Mouse (Mus musculus) embryonic facial prominence, embryonic 15.5 days (tissue): ENCODE measurements around the gene Cks1b. TPM values are rescaled to one million over a fixed set of nuclear protein-coding genes. Genes with fewer than 3 reads are reported as not detected.

Experiments
- ATAC-seq: fragments of 200-750 bp; cut with Nextera tagmentation; 2 replicates; pipeline ENCODE4 v1.8.0; 2017; ENCODE audit warnings: low read depth, moderate TSS enrichment; ENCODE audit not compliant: insufficient number of reproducible peaks, low FRiP score, low TSS enrichment
- H3K27ac ChIP-seq: fragments of 300-500 bp; sonication (generic); replicated peaks from 2 replicates; pipeline ENCODE4 v1.5.1; 2015; ENCODE audit warnings: mild to moderate bottlenecking, inconsistent platforms
- H3K27me3 ChIP-seq: fragments of 300-500 bp; sonication (generic); 2 replicates; pipeline ENCODE4 v1.6.1; 2015; ENCODE audit warnings: inconsistent platforms
- H3K36me3 ChIP-seq: fragments of 300-500 bp; sonication (generic); 2 replicates; pipeline ENCODE4 v1.6.1; 2015; ENCODE audit warnings: mild to moderate bottlenecking, inconsistent platforms
- H3K4me1 ChIP-seq: fragments of 300-500 bp; sonication (generic); 2 replicates; pipeline ENCODE4 v1.6.1; 2015; ENCODE audit warnings: inconsistent platforms
- H3K4me2 ChIP-seq: fragments of 300-500 bp; sonication (generic); replicated peaks from 2 replicates; pipeline ENCODE4 v1.6.1; 2015; ENCODE audit warnings: mild to moderate bottlenecking, inconsistent platforms
- H3K4me3 ChIP-seq: fragments of 300-500 bp; sonication (generic); replicated peaks from 2 replicates; pipeline ENCODE4 v1.5.1; 2015; ENCODE audit warnings: mild to moderate bottlenecking, inconsistent platforms
- H3K9ac ChIP-seq: fragments of 300-500 bp; sonication (generic); 2 replicates; pipeline ENCODE4 v1.6.1; 2015; ENCODE audit warnings: inconsistent platforms
- H3K9me3 ChIP-seq: fragments of 300-500 bp; sonication (generic); replicated peaks from 2 replicates; pipeline ENCODE4 v1.6.1; 2016; ENCODE audit warnings: inconsistent platforms
- WGBS: fragments of 180-500 bp; shearing (Covaris S2); methylation state at CpG from one replicate; pipeline ENCODE4 v1.1.7; 2015; 5-methylcytosine and 5-hydroxymethylcytosine counted together
- polyA plus RNA-seq: library from polyadenylated mRNA; unstranded; fragments of >200 nt; fragmentation: Nextera tagmentation; extraction: Ambion mirVana; gene quantifications from 2 replicates; pipeline ENCODE4 v1.2.1, GENCODE M21; 2015

The Cks1b gene
- polyA plus RNA-seq = 342 and 356 TPM in 2 replicates

DNA sequence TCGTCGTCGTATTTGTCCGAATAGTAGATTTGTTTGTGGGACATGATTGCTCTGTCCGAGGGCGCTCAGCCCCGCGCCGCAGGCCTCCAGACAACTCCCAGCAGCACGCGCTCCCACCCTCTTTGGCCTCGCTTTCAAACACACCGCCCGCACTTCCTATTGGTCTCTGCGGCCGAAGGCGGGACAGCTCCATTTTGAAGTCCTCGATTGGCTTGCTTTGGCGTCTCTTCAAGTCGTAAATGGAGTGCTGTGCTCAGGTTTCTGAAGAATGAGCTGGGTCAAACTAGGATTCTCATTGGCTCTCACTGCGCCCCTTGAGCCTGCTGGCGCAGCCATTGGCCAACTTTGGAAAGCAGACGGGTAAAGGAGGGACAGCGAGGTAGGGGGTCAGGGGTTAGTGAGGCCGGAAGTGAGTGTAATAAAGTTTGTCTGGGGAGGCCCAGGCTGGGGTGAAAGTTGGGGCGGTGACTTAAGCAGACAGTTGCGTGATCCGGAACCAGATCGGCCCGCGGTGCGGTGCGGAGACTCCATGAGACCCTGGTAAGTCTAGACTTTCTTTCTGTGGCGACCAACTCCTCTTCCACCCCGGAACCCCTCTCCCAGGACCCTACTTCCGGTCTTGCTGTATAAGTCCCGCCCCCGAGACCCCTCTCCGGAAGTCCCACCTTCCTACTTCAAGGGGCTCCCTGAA is at the start of gene Cks1b, which contains the start of gene Shc1:
Cks1b (minus strand) TSS at position 214 of the 691 bp plus-strand sequence.
Shc1 (plus strand) TSS at position 274 of the 691 bp plus-strand sequence.
- under 1% methylated on average over 39 of the region's 39 CpGs for WGBS
- Histone ChIP-seq H3K36me3 (peaks cover 30% of the 10 kb centered on the region), H3K27ac (peak within 1 kb of the TSS; percentile 98), H3K9me3 (no peaks in the 10 kb centered on the region), H3K27me3 (no peaks in the 10 kb centered on the region), H3K9ac (peak within 1 kb of the TSS; percentile 33), H3K4me1 (peaks cover 52% of the 10 kb centered on the region), H3K4me2 (peak within 1 kb of the TSS; percentile 80), H3K4me3 (peak within 1 kb of the TSS; percentile 58)
- ATAC-seq = peak; percentile 94

- peak overlapping the region; percentile 66 for H3K4me3 ChIP-seq
- H3K36me3 ChIP-seq = no peaks in the 10 kb centered on the region
- H3K9me3 ChIP-seq = no peaks in the 10 kb centered on the region
- peaks cover 19% of the 10 kb centered on the region for H3K4me1 ChIP-seq
- peak overlapping the region; percentile 54 for H3K9ac ChIP-seq
- peak overlapping the region; percentile 59 for H3K4me2 ChIP-seq
- H3K27me3 ChIP-seq = no peaks in the 10 kb centered on the region
- H3K27ac ChIP-seq = peak overlapping the region; percentile 82
- peak; percentile 87 for ATAC-seq
- under 1% methylated on average over 36 of the region's 36 CpGs for WGBS
Measured at GRCm38 (mm10) chr3:89458965-89459807, 41.0 kb upstream of the Cks1b start.

DNA sequence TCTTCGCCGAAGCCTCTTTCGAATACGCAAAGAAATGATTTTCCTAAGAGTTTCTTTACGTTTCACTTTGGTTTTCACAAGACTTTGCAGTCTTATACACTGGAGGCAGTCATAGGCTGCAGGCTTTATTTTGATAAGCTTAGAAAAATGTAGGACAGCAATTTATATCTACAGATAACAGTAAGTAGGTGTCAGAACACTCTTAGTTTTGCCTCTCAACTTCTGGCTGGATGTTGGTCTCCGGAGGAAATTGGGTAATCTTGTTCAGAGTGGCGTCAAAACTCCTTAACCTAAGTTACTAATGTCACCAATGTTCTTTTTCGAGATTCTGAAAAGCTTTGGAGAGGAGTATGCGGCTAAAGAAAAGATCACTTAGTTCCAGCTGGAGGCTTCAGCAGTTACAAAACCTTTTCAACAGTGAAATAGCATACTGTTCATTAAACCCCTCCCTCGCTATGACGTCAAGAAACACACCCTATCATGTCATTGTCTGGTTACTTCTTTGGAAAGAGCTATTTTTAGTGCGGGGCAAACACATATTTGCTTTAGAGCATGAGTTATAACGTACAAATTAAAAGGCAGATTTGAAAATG is 40.3 kb upstream of the Cks1b start:
- H3K4me3 ChIP-seq = peak overlapping the region; percentile 66
- no peaks in the 10 kb centered on the region for H3K9me3 ChIP-seq
- no peaks in the 10 kb centered on the region for H3K36me3 ChIP-seq
- H3K4me2 ChIP-seq = peak overlapping the region; percentile 59
- WGBS = 44% methylated on average over 13 of the region's 13 CpGs
- no peak for ATAC-seq
- H3K4me1 ChIP-seq = peaks cover 19% of the 10 kb centered on the region
- H3K27ac ChIP-seq = peak overlapping the region; percentile 63; the same call in 1 of the 2 replicates
- no peaks in the 10 kb centered on the region for H3K27me3 ChIP-seq
- no peak overlapping the region for H3K9ac ChIP-seq

GRCm38 (mm10) chr3:89456726-89457665 is 38.8 kb upstream of the Cks1b start:
- no peaks in the 10 kb centered on the region for H3K27me3 ChIP-seq
- no peak overlapping the region for H3K4me3 ChIP-seq
- peaks cover 19% of the 10 kb centered on the region for H3K4me1 ChIP-seq
- H3K36me3 ChIP-seq = no peaks in the 10 kb centered on the region
- WGBS = 30% methylated on average over 10 of the region's 10 CpGs
- H3K4me2 ChIP-seq = no peak overlapping the region
- ATAC-seq = peak; percentile 35; the same call in 1 of the 2 replicates
- no peak overlapping the region for H3K9ac ChIP-seq
- no peak overlapping the region for H3K27ac ChIP-seq
- no peaks in the 10 kb centered on the region for H3K9me3 ChIP-seq

DNA sequence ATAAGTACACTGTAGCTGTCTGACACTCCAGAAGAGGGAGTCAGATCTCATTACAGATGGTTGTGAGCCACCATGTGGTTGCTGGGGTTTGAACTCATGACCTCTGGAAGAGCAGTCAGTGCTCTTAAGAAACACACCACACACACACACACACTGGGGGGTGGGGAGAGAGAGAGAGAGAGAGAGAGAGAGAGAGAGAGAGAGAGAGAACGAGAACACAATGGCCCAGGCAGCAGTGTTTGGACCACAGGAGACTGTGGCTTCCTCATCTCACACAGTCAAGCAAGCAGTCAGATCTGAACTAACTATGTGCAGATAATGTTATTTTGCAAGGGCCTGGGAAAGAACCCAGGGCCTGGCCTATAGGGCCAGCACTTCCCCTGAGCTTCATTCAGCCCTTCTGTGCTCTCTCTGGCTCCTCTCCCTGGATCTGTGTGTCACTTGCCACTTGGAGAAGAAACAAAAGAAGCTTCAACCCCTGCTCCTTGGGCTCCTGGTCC is 37.7 kb upstream of the Cks1b start:
- Histone ChIP-seq H3K27ac (no peak overlapping the region), H3K4me2 (no peak overlapping the region), H3K4me3 (no peak overlapping the region), H3K4me1 (peaks cover 19% of the 10 kb centered on the region), H3K36me3 (no peaks in the 10 kb centered on the region), H3K27me3 (no peaks in the 10 kb centered on the region), H3K9ac (no peak overlapping the region), H3K9me3 (no peaks in the 10 kb centered on the region)
- 67% methylated on average over 1 of the region's 1 CpGs for WGBS
- ATAC-seq = no peak

- no peaks in the 10 kb centered on the region for H3K9me3 ChIP-seq
- no peak for ATAC-seq
- H3K4me3 ChIP-seq = no peak within 1 kb of the TSS
- WGBS = 57% methylated on average over 10 of the region's 10 CpGs
- H3K27ac ChIP-seq = no peak within 1 kb of the TSS
- no peak within 1 kb of the TSS for H3K9ac ChIP-seq
- no peaks in the 10 kb centered on the region for H3K27me3 ChIP-seq
- no peak within 1 kb of the TSS for H3K4me2 ChIP-seq
- H3K4me1 ChIP-seq = peaks cover 16% of the 10 kb centered on the region
- no peaks in the 10 kb centered on the region for H3K36me3 ChIP-seq
Measured at GRCm38 (mm10) chr3:89454401-89455177, 36.4 kb upstream of the Cks1b start, which contains the start of gene Pmvk. TSS of gene Pmvk (plus strand) at chr3:89454541.

DNA sequence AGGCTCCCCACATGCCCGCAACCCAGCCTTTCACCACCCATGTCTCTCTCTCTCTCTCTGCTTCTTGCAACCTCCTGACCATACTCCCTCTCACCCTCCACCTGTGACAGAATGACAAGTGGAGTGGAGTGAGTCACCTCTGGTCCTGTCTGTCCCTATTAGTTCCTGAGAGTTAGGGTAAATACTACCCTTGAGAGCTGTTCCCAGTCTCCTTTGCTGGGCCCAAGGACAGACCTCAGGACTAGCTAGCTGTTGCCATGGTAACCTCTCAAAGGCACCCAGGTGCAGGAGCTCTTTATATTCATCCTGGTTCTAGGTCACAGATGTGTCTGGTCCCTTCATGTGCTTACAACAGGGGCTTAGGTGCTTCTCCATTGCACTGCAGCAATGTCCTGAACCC is 33.7 kb upstream of the Cks1b start:
- H3K27ac ChIP-seq = no peak overlapping the region
- H3K4me2 ChIP-seq = no peak overlapping the region
- H3K4me1 ChIP-seq = peaks cover 13% of the 10 kb centered on the region
- no peak overlapping the region for H3K9ac ChIP-seq
- peaks cover 5% of the 10 kb centered on the region; the same call in 1 of the 2 replicates for H3K36me3 ChIP-seq
- ATAC-seq = no peak
- H3K27me3 ChIP-seq = no peaks in the 10 kb centered on the region
- WGBS = 86% methylated on average over 1 of the region's 1 CpGs
- no peaks in the 10 kb centered on the region for H3K9me3 ChIP-seq
- no peak overlapping the region for H3K4me3 ChIP-seq

- no peak overlapping the region for H3K4me3 ChIP-seq
- 48% methylated on average over 7 of the region's 7 CpGs for whole genome bisulfite sequencing
- no peaks in the 10 kb centered on the region for H3K9me3 ChIP-seq
- H3K4me2 ChIP-seq = no peak overlapping the region
- H3K27ac ChIP-seq = no peak overlapping the region
- peaks cover 11% of the 10 kb centered on the region for H3K4me1 ChIP-seq
- no peaks in the 10 kb centered on the region for H3K27me3 ChIP-seq
- H3K36me3 ChIP-seq = peaks cover 22% of the 10 kb centered on the region
- no peak overlapping the region for H3K9ac ChIP-seq
- peak; percentile 56; the same call in 1 of the 2 replicates for ATAC-seq
Measured at GRCm38 (mm10) chr3:89449541-89449940, 31.4 kb upstream of the Cks1b start.

DNA sequence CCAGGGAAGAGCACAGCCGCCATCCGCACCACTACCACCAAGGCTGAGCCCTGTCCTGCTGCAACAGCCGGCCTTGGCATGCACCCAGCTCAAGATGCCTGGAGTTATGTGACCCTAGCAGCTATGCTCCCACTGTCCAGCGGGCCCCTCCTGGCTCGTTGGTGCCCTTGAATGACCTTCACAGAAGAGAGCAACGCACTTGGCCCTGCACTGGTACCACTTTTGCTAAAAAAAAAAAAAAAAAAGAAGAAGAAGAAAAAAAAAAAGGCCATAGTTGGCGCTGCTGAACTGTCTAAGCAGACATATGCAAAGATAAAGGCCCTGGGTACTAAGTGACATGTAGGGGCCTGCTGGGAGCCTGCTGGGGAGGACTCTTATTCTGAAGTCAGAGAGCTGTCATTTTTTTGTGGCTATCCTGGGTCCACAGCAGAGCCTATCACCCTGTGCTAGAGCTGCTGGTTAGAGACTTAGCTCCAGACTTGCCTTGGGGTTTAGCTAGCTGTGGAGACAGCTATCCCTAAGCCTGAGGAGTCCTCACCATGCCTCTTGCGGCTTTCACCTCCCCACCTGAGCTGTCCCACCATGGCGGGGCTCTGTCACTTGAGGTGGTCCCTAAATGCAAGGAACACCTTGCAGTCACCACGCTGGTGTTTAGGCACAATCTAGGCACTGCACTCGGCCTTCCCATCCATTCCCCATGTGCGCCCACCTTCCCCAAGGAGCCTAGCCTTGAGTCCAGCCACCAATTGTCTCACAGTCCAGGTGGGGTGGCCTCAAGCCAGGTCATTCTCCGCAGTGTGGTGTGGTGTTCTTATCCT is 30.7 kb upstream of the Cks1b start:
- Histone ChIP-seq H3K9ac (no peak overlapping the region), H3K27ac (no peak overlapping the region; the same call in 1 of the 2 replicates), H3K9me3 (no peaks in the 10 kb centered on the region), H3K4me3 (no peak overlapping the region), H3K4me1 (peaks cover 11% of the 10 kb centered on the region), H3K4me2 (no peak overlapping the region), H3K27me3 (no peaks in the 10 kb centered on the region), H3K36me3 (peaks cover 28% of the 10 kb centered on the region)
- WGBS = 53% methylated on average over 13 of the region's 13 CpGs
- ATAC-seq = peak; percentile 24; the same call in 1 of the 2 replicates
